Mouse (Mus musculus): ENCODE data around the gene Oaz2.

Oaz2 gene

DNA sequence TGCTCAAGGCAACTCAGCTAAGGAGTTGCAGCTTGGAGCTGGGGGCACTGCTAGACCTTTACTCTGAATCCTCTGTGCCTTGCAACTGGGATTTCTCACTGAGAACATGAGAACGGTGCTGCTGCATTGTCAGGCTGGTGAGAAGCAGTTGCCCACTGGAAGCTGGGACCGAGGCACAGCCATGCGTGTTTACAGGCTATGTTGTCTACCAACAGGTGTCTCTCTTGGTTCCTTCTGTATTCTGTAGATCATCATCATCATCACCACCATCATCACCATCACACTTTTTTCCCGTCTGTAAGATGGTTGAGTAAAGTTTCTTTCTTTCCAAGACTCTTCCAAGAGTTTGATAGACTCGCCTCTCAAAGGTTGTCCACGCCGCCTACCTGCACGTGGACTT, at the start of gene Oaz2:
Gene Oaz2, plus strand, starts transcription at position 301 of the 400 bp plus-strand sequence.
- no peak for DNase-seq (ENCODE audit: low read depth, low spot score)

DNA sequence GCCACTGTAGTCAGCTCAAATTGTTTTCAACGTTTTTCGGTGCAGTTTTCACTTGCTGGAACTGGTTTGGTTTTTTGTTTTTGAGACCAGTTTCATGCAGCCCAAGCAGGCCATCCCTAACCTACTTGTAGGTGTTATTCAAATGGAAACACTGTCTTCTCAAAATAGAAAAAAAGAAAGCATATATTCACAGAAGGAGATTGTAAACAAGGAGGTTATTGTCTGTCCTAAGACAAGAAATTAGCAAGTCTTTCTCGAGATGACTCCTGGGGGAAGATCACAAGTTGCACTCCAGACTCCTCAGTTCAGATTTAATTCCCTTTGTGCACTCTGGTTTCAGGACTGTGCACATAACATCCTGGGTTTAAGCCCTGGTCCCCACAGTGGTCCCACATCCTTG, 48.5 kb upstream of the Oaz2 start:
- DNase-seq (ENCODE audit: low read depth, low spot score), result no peak

GRCm38 (mm10) chr9:65621196-65621595, 46.6 kb upstream of the Oaz2 start:
- DNase-seq (ENCODE audit: low read depth, low spot score), result no peak

DNA sequence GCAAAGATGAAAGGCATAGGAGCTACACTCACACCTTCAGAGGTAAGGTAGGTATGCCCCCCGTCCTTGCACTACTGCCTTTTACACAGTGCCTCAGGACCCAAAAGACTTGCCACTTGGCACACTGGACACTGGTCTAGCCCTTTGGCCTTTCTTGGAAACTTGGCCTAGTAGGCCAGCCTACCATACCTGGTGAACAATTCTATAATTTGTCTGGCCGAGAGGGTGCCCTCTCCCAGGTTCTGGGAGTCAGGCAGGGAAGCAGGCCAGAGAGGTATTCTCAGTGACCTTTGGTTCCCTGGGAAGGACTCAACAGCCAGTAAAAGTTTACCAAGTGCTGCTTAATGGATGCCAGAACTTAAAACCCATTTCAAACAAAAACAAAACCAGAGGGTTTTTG, 46.1 kb upstream of the Oaz2 start:
- no peak for DNase-seq (ENCODE audit: low read depth, low spot score)

DNA sequence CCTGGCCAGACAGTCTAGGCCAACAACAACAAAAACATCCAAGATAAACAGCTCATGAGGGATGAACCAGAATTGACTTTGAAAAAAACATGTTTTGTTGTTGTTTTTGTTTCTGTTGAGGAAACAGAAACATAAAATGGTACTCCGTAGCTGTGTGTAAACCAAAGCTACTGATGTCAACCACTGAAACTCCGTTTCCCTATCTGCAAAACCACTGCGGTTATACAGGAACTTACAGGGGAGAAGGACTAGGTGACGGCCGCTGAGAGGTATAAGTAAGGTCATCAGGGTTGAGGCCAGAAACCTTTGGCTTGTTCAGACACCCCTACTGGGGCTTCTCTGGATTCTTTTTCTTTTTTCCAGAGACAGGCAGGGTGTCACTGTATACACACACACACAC, 45.0 kb upstream of the Oaz2 start:
- DNase-seq (ENCODE audit: low read depth, low spot score), result no peak

GRCm38 (mm10) chr9:65624266-65624665, 43.5 kb upstream of the Oaz2 start:
- DNase-seq (ENCODE audit: low read depth, low spot score), result no peak

- no peak for DNase-seq (ENCODE audit: low read depth, low spot score)
Observed at GRCm38 (mm10) chr9:65629025-65629766, 38.6 kb upstream of the Oaz2 start, which contains the start of gene Rbpms2. Rbpms2 (plus strand) TSS chr9:65629648.

DNA sequence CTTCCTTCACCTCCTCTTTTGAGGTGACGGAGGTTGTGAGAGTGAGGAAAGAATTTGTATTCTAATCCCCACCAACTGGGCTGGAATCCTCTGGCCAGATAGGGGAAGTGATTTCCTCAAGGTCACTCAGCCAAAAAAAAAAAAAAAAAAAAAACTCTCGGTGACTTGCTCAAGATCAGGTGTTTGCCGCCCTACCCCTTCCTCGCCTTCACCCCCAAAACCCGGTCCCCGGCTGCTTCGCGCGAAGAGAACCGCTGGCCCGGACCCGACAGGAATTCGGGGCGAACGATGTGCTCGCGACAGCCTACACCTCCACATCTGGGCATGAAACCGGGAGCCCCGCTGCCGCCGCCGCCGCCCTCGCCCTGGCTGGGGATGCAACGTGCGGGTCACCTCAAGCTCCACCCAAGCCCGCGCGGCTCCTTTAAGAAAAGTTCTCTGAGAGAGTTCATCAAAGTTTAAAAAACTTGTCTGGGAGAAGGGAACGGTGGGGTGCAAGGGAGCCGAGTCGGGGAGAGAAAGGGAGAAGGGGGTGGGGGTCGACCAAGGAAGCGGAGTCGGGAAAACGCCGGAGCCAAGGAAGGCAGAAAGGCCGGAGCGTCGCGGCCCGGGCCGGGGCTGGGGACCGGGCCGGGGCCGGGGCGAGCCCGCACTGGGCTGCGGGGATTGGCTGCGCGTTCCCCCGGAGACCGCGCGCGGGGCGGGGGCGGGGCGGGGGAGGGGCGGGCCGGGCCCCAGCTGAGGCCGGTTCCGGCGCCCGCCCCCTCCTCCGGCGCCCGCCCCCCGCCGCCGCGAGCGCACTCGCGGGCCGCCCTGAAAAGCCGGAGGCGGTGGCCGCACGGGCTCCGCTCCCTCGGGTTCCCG, 37.8 kb upstream of the Oaz2 start:
- no peak for DNase-seq (ENCODE audit: low read depth, low spot score)

GRCm38 (mm10) chr9:65630631-65631353, 37.0 kb upstream of the Oaz2 start:
- DNase-seq (ENCODE audit: low read depth, low spot score), result no peak

GRCm38 (mm10) chr9:65631354-65632021, 36.3 kb upstream of the Oaz2 start:
- DNase-seq (ENCODE audit: low read depth, low spot score), result no peak

- no peak for DNase-seq (ENCODE audit: low read depth, low spot score)
Observed at GRCm38 (mm10) chr9:65635766-65636165, 32.0 kb upstream of the Oaz2 start.

- no peak for DNase-seq (ENCODE audit: low read depth, low spot score)
Observed at GRCm38 (mm10) chr9:65636926-65637325, 30.9 kb upstream of the Oaz2 start.

- DNase-seq (ENCODE audit: low read depth, low spot score), result no peak
Observed at GRCm38 (mm10) chr9:65639065-65639464, 28.7 kb upstream of the Oaz2 start.

DNA sequence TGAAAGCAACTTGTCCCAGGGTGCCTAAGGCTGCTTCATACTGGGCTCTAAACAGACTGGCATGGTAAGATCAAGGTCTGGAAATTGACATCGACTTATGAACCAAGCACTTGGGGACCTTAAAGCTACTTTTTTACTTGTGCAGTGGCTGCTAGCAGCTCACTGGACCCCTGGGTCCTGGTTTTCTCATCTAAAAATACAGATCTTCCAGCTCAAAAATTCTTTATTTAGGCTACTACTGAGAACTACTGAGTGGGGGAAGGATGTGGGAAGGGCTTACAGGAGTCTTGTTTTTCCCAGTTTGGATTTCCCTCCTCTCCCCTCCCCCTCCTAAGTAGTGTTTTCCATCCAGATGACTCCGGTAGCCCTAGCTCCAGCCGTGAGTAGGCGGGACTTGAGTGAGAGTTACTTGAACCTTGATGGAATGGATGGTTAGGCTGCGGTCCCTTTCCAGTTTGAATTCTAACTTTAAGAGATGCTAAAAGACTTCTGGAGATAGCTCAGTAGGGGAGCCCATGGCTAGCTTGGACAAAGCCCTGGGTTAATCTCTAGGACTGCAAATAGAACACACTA, 26.9 kb upstream of the Oaz2 start:
- DNase-seq (ENCODE audit: low read depth, low spot score), result no peak

DNA sequence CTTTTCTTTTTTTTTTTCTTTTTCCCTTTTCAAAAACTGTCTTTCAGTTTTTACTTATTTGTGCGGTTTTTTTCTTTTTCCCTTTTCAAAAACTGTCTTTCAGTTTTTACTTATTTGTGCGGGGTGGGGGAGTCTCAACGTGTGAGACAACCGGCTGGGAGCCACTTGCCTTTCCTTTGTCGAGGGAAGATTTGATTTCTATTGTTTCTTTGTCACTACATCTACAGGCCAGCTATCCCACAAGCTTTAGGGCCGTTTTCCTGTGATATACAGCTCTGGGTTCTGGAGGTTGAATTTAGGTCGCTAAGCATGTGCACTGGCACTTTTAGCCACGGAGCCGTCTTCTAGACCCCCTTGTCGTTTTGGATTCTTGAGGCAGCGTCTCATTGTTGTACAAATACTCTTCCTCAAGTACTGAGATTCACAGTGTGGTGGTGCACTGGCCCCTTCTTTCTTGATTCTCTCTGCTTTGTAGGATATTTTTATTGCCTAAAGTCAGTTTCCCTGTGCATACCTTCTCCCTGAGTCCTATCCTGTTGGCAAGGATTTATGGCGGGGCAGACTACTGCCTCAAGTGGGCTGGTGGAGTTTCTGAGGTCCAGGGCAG, 26.3 kb upstream of the Oaz2 start:
- DNase-seq (ENCODE audit: low read depth, low spot score), result no peak

DNA sequence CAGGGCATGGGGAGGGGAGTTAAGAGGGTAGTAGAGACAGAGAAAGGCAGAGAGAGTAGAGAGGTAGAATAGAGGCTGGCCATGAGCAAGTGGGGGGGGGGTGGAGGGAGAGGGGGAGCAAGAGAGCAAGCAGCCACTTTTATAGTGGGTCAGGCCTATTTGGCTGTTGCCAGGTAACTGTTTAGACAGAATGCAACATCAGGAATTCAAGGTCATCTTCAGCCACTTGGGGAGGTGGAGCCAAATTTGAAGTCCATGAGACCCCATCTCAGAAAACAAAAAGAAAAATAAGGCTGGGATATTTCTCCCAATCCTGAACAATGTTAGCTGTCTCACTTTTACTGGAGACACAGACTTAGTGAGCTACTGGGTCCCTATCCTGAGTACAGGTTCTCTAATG, 25.3 kb upstream of the Oaz2 start:
- no peak for DNase-seq (ENCODE audit: low read depth, low spot score)

DNA sequence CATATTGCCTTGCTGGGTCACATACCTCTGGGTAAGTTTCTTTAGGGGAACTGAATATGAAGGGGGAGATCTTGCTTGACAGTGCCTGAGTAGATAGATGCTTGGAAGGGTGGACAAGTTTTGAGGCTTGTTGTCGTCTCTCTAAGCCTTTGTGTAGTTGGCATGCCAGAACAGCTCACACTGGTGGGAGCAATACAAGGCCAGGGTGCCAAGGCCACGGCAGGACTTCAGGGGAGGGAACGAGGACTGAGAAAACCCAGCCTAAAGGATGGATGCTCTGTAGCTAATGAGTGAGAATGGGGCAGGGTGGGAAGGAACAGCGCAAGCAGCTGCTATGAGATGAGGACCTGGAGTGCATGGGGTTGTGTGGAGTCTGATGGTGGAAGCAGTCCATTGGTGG, 22.8 kb upstream of the Oaz2 start:
- DNase-seq (ENCODE audit: low read depth, low spot score), result no peak

GRCm38 (mm10) chr9:65645984-65646383, 21.8 kb upstream of the Oaz2 start:
- no peak for DNase-seq (ENCODE audit: low read depth, low spot score)

GRCm38 (mm10) chr9:65646782-65647181, 21.0 kb upstream of the Oaz2 start:
- DNase-seq (ENCODE audit: low read depth, low spot score), result no peak

DNA sequence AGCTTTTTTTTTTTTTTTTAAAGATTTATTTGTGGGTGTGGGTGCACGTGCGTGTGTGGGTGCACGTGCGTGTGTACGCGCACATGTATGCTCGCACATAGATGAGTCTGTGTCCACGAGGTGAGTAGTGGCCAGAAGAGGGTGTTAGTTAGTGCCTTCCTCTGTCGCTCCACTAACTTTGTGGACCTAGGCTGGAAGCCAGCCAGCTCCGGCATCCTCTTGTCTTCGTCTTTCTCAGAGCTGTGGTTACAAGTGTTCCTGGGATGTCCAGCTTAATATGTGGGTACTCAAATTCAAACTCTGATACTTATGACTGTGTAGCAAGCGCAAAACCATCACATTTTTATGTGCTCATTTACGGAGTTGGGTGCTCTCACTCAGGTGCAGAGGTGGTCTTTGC, 19.1 kb upstream of the Oaz2 start:
- DNase-seq (ENCODE audit: low read depth, low spot score), result no peak

DNA sequence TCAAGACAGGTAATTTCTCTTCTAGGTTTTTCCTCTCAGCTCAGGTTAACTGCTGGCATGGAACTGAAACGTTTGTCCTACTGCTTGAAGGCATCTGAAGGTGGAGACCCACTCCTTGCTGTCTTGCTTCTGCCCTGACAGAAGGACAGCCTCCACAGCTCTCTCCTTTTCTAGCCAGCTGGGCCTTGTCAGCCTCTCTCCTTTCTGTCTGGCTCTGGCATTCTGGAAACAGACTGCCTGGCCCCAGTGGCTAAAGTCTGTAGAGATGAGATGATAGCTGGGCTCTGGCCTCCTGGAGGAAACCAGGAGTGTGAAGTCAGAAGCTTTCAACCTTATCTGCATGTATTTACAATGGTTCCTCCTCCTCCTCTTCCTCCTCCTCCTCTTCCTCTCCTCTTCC, 17.8 kb upstream of the Oaz2 start:
- no peak for DNase-seq (ENCODE audit: low read depth, low spot score)

Data from telencephalon, adult 2 months (tissue).